Mouse (Mus musculus) skeletal muscle tissue, adult 2 months (tissue): ENCODE data around the gene H2-DMb2.

Source experiments
- DNase-seq: peaks from one replicate; pipeline ENCODE4 v3.0.0-alpha.2; 2012; ENCODE audit warnings: low read depth, low spot score

Gene H2-DMb2

DNA sequence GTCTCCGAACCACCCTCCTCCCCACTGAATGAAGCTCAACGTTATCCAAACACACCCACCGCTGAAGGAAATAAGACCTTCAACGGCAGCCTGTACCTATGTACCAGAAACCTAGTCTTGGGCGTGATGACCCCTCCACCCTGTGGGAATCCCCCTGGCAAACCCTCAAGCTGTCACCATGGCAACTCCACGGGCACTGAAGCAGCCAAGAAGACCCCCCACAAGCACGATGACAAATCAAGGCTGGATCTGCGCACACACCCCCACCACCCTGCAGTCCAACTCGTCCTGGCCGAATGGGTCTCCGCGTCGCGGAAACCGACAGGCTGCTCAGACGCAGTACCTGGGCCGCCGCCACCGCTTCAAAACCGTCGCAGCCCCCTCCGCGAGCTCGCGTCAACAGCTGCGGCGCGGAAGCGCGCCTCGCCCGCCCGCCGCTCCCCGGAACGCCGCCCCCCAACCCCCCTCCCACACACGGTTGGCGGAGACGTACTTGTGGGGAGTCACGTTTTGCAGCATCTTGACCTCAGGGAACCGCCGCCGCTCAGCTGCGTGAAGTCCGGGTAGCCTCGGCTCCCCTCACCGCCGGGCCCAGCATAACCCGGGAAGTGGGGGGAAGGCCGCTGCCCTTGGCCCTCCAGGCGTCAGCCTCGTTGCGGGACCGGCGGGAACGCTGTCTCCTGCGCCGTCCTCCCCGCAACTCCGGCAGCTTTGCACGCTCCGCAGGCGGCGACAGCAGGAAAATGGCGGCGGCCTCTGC is 24.8 kb upstream of the H2-DMb2 start:
- DNase-seq, result no peak

GRCm38 (mm10) chr17:34118873-34119248 is 24.2 kb upstream of the H2-DMb2 start:
- no peak for DNase-seq

GRCm38 (mm10) chr17:34119249-34120179 is 23.6 kb upstream of the H2-DMb2 start, which contains the start of gene H2-DMa:
Gene H2-DMa, plus strand, starts transcription at chr17:34119541.
- peak; percentile 100 for DNase-seq

GRCm38 (mm10) chr17:34120180-34120723 is 22.9 kb upstream of the H2-DMb2 start:
- peak; percentile 97 for DNase-seq

DNA sequence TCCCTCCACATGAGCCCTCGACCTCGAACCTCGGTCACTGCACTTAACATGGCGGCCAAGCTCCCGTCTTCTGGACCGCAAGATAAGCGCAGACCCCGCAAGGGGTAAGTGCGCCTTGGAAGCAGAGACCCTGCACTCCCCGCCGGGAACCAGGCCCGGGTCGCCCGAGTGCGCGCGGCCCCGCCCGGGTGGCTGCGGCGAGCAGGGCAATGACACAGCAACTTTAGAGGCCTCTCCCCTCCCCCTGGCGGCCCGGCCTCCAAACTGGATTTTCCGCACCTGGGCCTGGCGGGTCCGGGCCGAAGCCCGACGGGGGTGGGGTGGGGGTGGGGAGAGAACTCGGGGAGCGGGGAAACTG is 22.3 kb upstream of the H2-DMb2 start:
- DNase-seq, result no peak

GRCm38 (mm10) chr17:34121172-34121878 is 21.8 kb upstream of the H2-DMb2 start:
- peak; percentile 96 for DNase-seq

GRCm38 (mm10) chr17:34121879-34122187 is 21.3 kb upstream of the H2-DMb2 start:
- DNase-seq, result peak; percentile 86

DNA sequence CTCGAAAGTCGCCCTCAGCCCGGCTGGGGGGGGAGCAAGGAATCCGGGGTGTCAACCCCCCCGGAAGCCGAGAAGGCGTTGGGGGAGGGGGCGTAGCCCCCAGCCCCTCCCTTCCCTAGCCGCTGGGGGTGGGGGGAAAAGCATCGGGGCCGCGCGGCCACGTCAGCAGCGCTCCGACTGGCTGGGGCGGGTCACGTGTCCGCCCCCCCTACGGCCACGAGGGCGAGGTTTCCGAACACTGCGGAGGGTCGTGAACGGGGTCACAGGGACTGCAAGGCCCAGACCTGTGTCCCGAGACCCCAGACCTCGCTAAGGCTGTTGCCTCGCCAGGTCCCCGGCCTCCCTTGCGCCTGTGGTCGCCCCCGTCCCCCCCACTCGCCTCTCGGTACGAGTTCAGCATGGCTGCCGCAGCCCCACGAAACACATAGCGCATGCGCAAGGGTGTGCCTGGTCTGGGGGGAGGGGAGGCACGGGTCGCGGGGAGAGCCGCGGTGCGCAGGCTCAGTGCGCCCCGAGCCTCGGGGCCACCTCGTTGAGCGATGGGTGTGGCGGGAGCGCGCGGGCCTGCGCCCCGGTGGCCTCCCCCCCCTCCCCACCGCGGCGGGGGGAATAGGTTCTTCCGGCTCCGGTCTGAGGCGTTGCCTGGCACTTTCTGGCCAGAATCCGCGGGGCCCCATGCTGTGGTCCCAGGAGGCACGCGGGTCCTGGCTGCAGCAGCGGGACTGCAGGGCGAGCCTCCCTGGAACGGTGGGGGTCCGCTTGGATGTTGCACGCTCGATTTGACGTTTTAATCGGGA is 20.7 kb upstream of the H2-DMb2 start, which contains the start of gene Brd2:
Gene Brd2 (minus strand): TSS at position 447 of the 797 bp plus-strand sequence.
- peak; percentile 99 for DNase-seq

GRCm38 (mm10) chr17:34123111-34123510 is 20.0 kb upstream of the H2-DMb2 start:
- DNase-seq, result no peak

- no peak for DNase-seq
Measured at GRCm38 (mm10) chr17:34123518-34123917, 19.6 kb upstream of the H2-DMb2 start.

GRCm38 (mm10) chr17:34124649-34125048 is 18.5 kb upstream of the H2-DMb2 start:
- DNase-seq, result no peak

GRCm38 (mm10) chr17:34126826-34127420 is 16.2 kb upstream of the H2-DMb2 start:
- no peak for DNase-seq

- no peak for DNase-seq
Measured at GRCm38 (mm10) chr17:34127475-34127874, 15.6 kb upstream of the H2-DMb2 start.

- no peak for DNase-seq
Measured at GRCm38 (mm10) chr17:34128264-34128937, 14.7 kb upstream of the H2-DMb2 start.

DNA sequence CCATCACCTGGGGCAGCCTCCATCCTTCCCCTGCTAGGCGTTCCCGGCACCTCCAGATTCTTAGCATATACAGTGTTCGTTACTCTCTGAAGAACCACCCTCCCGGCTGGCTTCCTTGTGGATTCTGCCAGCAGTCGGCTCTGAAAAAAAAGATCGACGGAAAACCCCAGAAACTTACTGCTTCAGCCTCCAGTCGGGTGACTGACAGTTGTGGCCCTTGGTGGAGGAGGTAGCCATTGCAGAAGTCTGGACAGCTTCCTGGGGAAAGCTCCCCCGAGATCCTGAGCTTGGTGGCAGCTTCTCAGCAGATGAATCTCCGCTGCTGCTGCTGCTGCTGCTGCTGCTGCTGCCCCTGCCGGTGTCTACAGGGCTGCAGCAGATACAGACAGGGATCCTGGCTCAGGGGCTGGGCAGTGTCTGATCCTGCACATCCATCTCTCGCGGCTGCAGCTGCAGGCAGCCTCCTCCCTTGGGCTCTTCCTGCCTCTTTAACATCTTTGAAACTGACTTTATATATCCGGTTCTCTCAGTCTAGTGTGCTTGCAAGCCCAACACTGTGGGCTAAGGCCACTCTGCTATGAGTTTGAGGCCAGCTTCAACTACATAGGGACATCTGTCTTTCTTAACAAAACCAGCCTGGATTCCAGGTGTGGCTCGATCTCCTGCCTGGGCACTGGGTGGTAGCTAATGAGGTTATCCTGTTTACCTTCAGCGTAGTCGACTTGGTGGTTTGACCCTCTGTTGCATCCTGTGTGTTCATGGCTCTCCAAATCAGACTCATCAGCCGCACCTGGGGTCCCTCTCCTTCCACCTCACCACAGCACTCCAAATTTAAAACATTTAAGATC is 13.9 kb upstream of the H2-DMb2 start:
- no peak for DNase-seq

DNA sequence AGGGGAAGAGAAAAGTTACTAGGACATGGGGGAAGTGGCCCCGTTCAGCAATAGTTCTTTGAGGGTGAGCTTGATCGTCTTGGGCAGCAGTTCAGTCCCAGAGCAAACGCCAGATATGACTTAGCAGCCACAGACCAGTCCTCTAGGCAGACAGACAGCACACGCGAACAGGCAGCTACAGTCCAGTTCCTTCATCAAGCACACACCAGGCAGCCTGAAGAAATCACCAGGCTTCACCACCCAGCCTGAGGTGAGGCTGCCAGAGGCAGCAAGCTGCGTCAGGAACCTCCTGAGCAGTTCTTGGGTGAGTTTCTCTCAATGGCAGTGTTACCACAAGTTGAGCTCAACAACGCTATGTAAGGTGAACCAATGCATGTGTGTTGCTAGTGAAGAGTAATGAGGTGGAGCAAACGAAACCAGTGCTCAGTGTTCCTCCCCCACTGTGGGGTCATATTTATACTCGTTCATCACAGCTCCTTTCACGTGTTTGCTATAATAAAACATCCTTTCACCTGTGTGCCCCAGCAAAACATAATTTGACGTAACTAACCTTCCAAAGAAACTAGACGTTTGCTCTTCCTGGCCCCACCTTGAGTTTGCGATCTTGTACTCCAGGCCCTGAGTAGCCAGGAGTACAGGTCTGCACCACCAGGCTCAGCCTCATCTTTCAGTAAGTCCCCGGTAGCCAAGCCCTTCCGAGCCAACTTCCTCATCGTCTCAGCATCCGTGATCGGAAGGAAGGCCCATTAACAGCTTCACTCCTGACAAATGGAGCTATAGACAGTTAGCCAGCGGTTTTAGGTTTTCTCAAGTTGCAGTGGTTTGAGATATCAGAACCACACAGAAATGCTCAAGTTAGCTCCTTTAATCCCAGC is 12.8 kb upstream of the H2-DMb2 start:
- no peak for DNase-seq

- no peak for DNase-seq
Measured at GRCm38 (mm10) chr17:34131911-34132310, 11.2 kb upstream of the H2-DMb2 start.

- no peak for DNase-seq
Measured at GRCm38 (mm10) chr17:34133289-34133688, 9.8 kb upstream of the H2-DMb2 start.
